Mouse (Mus musculus) thymus, postnatal 25 days (tissue): ENCODE results near the gene Plod1.
A peak's percentile ranks its signal among the peaks of the same experiment; 100 is the strongest.

ENCODE experiments used
- DNase-seq: peaks from one replicate; pipeline ENCODE4 v3.0.0; 2022

The Plod1 gene

DNA sequence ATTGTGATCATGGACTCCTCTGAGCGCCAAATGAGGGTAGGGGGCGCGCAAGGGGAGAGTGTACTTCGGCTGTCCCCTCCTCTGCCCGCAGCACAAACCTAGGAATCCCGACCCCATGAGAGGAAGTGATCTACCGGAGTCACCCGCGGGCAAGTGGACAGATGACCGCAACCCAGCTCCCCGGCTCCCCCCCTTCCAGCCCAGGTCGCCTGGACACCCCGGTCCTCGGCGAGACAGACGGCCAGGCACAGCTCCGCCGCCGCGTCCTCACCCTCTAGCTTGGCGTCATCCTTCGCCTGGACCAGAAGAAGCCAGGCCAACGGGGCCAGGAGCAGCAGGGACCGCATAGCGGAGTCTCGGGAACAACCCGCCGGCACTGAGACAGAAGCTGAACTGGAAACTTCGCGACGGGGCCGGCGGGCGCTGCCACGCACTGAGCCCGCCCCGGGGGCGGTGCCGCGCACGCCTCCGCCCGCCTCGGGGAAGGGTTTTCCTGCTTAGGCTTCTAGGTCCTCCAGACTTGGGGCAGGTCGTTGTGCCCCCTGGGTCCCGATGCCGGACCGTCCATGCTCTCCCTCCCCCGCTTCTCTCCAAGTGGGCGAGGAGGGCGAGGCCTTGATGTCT, at the start of gene Plod1:
TSS of gene Plod1 (minus strand) at position 437 of the 624 bp plus-strand sequence.
- DNase-seq = peak; percentile 82

DNA sequence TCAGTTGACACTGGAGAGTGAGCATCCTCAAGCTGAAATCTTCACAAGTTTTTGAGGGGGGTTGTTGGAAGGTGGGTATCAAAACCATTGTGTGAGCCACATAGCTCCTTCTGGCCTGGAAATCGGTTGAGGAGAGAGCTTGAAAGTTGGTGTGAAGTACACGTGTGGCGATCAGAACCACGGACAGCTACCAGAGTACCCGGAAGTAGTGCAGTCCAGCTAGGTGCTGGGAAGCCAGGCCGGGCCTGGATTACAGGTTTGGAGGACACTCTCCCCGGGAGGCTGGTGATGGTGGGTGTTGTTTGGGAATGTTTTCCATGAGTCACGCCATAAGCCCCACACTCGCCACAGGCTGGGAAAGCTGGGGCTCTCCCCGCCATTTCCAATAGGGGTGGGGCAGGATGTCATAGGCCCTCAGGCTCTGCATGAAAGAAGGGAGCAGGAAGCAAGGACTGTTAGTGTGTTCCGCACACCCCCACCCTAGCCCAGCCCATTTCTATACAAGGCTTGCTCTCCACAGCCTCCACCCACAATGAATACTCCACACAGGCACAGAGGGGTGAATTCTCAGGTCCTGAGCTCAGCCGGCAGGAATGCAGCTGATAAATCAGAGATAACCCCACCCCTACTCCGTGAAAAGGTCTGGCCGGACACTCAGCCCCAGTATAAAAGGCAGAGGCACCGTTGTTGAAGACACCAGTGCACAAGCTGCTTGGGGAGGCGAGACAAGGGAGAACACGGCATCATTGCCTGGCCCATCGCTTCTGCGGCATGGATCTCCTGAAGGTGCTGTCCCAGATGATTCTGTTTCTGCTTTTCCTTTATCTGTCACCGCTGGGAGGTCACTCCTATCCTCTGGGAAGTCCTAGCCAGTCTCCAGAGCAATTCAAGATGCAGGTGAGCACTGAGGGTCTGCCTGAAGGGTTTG, 48.9 kb upstream of the Plod1 start, which contains the start of gene Nppb:
TSS of gene Nppb (plus strand) at position 584 of the 928 bp plus-strand sequence.
- DNase-seq = no peak

DNA sequence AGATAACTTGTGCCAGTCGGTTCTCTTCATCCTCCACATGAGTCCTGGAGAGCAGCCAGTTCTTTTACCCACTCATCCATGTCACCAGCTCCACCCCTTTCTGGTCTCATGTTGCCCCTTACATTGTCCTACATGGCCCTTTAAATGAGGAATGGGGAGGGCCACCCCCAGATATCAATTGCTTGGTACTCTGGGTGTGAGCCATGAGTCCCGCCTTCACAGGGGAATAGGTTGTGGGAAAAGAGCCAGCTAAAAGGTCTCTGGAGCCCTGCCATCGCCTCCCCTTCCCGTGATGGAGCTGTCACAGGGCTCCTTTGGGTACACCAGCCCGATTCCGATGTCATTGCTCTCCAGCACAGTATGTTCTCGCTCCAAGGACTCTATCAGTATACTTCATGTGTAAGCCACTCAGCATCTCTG, 42.9 kb upstream of the Plod1 start:
- no peak for DNase-seq

DNA sequence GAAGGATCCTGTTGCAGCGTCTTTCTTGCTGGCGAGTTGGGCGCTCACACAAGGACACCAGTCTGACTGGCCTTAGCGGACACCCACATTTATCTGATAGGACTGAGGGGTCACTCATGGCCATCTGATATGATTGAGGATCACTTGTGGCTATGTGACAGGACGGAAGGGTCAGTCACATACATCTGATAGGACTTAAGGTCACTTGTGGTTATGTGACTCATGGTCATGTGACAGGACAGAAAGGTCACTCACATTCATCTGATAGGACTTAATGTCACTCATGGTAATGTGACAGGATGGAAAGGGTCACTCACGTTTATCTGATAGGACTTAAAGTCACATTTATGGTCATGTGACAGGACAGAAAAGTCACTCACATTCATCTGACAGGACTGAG, 41.8 kb upstream of the Plod1 start:
- DNase-seq = no peak

DNA sequence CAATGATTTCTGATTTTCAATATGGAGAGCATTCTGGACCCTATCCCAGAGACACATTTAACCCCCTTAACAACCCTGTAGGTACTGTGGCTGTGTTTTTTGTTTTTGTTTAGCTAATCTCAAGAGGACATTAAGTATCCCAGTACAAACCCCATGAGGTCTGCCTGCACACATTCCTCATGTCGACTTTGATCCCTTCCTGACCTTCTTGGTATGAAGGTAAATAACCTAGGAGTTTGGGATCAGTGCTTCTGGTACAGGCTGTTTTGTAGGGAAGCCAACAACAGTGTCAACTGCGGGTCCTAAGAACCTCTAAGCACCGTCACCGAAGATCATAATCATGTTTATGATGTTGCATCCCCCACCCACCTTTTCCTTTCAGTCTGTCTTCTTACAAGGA, 41.2 kb upstream of the Plod1 start:
- DNase-seq = no peak

DNA sequence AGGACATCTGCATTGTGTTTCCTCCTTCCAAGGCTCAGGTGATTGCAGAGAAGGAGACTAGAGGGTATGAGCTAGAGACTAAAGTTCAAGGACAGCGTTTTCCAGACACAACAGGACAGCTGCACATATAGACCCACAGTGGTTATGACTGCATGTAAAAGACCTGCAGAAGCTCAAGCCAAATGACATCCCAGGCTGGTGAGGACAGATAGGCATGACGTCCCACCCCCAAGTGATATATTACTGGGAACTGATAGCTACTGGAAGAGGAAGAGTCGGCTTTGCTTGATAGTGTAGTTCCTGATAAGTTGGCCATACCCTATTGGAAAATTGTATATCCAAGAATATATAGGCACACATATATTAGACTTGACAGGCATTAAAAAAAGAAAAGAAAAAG, 39.7 kb upstream of the Plod1 start:
- no peak for DNase-seq

DNA sequence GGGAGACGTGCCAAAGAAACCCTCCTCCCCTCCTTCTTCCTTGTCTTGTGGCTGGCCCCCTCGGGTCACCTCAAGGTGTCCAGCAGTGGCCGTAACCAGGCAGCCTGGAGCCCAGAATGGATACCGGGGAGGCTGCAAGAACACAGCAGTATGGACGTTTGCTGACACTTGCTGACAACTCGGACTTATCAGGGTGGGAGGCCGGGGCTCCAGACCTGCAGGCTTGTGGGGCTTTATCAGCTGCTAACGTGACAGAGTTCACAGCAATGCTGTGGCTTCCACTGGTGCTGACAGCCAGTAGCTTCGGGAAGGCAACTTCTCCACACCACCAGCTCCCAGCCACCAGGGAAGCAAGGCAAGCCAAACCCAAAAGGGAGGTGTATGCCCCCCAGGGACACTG, 32.8 kb upstream of the Plod1 start:
- no peak for DNase-seq

DNA sequence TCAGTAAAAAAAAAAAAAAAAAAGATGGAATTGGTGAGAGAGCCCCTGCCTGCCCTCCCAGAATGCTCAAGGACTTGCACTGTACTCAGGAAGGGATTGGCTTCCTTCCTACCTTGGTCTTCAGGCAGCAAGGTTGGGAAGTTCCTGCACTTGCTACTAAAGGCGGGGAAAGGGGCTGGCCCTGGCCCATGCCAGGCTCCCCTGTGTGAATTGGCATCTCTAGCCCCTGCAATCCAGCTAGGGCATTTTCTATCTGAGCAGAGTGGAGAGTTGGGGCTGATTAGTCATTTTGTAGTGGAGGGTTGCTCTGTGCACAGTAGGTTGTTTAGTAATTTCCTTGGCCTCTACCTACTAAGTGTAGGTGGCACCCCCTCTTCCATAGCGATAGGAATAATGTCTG, 32.2 kb upstream of the Plod1 start:
- no peak for DNase-seq

DNA sequence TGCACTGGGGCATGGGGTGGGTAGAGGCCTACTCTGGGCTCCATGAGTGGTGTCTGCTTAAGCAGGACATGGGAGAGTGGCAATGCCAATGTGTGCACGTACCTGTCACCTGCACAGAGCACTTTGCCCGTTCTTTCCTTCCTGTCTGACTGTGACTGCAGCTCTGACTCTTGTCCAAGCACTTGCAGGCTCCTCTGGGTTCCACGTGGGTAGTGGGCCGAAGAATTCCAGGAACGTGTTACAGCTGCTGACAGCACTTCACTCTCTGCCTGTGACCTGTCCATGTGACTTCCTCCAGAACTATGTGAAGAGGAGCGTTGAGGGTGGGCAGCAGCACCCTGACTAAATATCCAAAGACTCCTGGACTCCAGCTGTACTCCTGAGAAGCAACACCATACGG, 29.1 kb upstream of the Plod1 start:
- DNase-seq = no peak

DNA sequence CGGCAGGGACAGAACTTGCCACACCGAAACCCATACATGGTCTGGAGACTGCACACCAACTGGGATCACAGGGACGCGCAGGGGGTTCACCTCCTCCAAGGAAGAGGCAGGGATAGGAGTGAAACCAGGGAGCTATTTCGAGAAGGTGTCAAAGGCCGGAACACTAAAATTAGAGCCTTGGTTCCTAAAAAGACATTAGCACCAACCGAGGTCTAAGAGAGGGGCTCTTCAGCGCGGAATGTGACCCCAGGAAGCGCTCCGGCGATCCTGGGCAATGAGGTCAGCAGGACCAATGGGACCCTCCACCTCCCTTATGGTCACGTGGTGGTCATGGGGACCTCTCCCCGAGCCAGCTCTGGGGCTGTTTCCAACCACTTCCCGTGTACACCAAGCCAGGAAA, 27.1 kb upstream of the Plod1 start:
- DNase-seq = no peak

DNA sequence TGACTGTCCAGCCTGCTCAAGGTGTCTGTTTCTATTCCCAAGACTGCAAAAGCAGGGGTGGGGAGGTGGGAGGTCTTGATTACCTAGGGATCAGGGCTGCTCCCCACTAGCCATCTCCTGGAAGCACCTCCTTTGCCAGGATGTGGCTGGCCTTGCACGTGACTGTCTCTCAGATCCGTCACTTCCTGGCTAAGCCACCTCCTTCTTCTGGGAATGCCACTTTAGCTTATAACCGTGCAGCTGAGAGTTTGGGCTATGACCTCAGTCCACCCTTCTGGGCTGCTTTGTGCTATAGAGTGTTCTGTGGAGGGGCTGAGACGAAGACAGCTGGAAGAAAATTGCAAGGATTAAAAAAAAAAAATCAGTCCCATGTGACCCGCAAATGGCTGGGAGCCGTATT, 26.2 kb upstream of the Plod1 start:
- DNase-seq = no peak

DNA sequence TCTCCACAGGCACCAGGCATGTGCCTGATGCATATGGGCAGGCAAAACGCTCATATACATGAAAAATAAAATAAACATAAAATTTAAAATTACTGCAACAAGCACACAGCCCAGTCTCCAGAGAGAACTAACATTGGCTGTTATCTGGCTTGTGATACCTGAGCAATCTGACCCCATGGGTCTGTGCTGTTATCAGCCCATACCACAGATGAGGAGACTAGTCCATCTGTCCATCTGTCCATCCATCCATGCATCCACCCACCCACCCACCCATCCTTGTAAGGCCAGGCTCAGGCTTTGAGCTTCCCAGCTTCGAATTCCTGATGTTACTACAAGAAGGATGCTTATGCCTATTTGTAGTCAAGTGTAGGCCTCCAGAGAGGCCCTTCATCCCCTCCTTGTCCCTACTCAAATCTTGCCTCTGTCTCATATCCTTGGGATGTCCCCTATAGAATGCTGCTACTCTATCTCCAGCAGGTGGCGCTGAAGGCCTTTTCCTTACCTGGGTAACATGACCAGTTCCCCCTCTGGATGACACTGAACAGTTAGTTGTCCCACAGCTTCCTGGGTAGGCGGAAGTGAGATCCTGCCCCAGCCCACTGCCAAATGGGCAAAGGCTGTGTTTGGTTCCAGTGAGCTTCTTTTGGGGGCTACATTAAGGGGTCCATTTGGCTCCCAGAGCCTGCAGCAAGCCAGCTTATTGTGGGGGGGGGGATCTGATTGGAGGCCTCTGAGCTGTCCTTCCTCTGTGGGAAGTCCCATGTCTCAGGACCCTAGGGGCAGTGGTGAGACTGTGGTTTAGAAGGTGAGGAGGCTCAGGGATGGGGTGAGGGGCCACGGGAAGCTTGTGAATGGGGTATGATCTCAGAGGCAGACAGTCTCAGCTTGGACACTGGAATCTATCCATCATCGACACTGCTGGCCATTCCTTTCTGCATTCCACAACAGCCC, 23.6 kb upstream of the Plod1 start:
- DNase-seq = peak; percentile 67

DNA sequence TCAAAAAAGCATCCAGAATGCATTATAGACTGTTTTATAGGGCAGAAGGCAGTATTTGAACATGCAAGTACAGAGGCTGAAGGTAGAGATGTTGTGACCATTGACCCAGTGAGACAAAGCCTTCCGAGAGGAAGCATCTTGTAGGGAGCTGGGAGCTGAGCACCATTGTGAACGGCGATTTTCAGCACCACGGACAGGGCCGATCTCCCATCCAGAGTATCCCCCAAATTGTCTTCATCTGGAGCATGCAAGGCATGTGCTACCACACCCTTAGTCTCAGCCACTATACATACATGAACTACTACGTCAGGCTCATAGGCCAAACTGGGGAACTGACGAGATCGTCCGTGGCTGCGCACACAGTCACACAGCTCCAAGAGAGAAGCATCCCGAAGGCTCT, 20.6 kb upstream of the Plod1 start:
- no peak for DNase-seq

DNA sequence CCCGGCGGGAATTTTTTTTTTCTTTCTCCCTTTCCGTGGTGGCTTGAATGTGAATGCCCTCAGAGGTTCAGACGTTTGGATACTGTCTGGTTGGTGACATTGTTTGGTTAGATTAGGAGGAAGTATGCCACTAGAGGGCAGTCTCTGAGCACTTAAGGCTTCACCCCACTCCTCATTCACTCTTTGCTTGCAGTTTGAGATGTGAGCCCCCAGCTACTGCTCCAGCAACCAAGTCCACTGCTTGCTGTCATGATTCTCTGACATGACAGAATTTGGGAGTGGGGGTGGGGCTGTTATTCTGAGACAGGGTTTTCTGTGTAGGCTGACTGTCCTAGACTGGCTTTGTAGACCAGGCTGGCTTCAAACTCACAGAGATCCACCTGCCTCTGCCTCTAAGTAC, 17.0 kb upstream of the Plod1 start:
- peak; percentile 21 for DNase-seq

DNA sequence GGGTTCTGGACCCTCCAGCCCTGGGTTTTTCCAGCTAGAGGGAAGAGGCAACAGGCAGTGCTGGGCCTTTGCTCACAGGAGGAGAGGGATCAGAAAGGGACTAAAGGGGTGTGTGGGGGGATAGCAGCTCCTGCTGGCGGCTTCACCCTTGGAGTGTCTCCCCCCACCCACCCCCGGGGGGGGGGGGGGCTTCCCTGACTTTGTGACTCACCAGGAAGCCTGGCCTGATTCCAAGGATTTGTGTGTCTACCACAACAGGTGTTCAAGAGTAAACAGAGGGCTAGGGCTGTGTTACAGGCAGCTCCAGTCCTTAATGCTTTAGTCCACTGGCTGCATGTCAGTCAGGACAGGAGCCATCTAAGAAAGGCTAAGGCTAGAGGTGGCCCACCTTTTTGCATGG, 10.9 kb upstream of the Plod1 start:
- no peak for DNase-seq

DNA sequence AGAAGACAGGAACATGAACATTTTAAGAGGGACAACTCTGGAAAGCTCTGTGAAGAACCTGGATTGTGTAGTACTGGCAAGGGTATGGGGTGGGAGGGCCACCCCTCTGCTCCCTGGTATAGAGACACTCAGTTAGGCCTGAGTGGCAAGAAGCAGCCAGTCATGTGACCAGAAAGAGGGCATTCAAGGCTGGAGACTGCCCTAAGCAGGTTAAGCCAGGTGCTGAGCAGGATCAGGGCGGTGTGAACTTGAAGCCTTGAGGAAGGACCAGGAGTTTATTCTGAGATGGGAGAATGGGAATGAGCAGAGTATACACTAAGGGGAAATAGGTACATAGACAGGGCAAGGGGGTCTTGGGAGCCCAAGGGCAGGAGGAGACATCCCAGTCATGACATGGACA, 6.4 kb upstream of the Plod1 start:
- no peak for DNase-seq

DNA sequence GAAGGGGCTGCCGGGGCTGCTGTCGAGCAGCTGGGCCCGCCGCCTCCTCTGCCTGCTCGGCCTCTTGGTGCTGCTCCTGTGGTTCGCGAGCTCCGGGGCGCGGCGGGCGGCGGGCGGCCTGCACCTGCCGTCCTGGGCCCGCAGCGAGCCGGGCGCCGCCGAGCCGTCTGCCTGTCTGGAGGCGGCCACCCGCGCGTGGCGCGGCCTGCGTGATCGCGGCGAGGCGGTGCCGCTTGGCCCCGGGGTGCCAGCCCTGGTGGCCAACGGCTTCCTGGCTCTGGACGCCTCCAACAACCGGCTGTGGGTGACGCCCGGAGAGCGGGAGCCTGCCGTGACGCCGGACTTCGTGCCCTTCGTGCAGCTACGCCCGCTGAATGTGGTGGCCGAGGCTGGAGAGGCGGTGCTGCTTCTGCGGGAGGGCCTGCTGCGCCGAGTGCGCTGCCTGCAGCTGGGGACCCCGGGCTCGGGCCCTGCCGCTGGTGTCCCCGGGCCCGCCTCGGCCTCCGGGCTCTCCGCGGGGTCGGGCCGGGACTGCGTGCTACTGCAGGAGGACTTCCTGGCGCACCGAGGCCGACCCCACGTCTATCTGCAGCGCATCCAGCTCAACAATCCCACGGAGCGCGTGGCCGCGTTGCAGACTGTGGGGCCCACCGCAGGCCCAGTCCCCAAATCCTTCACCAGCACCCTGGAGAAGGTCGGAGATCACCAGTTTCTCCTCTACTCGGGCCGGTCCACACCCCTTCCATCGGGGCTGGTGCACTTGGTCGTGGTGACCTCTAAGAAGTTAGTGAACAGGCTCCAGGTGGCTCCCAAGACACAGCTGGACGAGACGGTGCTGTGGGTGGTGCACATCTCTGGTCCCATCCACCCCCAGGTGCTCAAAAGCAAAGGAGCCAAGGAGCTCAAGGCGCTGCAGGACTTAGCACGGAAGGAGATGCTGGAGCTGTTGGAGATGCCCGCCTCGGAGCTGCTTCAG, 4.8 kb upstream of the Plod1 start:
- DNase-seq = peak; percentile 51

DNA sequence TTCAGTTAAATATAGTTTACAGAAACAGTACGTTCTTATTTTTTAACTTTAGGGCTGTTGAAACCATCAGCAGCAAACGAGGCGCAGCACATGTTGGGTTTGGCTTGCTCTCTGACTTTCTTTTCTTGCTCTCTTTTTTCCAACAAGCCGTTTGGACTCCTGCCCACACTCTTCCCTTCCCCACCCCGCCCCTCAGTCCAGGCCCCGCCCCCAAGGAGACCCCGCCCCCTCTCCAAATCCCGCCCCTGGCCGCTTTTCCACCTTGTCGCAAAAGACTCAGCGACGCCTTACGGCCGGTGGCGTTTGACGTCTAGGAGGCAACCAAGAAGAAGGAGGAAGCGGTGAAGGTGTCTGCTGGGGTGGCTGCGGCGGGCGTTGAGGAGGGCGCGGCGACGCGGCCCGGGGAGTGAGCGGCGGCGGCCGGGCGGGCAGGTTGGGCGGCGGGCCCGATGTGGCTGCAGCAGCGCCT, 4.0 kb upstream of the Plod1 start, which contains the start of gene 2510039O18Rik:
TSS of gene 2510039O18Rik (plus strand) at position 320 of the 469 bp plus-strand sequence.
- peak; percentile 85 for DNase-seq

DNA sequence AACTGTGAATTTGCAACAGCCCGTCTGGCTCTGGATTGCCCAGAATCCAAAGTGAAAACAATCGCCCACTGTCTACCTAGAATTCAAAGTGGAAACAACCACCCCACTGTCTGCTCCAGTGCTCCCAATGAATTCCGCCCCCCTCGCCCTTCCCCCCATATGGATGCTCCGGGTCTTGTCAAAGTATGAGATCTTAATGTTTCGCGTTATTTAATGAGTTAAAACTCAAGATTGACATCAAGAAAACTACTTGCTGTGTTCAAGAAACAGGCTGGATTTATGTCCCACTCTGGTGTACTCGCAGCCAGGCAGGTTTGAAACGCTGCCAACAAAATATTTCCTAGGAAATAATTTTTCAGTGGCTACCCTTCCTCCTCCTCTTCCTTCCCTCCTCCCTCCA, 3.5 kb upstream of the Plod1 start:
- no peak for DNase-seq

DNA sequence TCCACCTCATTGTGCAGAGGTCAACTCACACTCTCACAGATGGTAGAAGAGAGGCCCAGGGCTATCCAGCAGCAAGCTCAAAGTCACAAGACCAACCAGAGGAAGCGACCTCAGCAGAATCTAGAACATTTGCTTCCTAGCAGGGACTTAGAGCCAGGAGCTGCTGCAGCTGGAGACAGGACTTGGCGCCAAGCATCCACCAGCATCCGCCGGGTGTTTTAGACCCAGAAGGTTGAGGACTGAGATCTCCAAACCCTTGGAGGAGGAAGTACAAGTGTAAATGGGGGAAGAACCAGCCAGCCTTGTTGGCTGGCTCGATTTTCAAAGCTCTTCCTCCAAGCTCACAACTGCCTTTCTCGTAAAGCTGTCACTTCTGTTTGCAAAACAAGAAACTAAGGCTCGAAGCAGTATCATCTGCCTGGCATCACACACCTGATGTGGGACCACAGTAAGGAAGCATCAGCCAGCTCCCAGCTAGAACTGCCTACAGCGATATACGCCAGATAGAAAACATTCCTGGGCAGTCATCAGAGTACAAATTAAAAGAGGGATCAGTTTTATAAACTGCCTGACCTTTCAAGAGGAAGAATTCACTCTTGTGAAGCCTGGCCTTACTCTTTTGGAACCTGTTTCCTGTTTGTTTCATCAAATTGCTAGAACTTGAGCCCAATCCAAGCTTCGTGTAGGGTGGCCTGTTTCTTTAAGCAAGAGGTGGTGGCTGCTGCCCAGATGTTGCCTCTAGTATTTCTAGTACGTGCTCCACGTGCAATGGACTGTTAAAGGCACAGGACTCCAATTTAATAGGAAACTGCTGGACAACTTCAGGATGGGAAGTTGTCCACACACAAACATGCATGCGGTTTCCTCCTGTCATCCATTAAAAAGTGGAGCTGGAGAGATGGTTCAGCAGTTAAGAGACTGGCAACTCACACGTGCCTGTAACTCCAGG, 1.9 kb upstream of the Plod1 start:
- no peak for DNase-seq
